Mouse (Mus musculus): ENCODE results near the gene Scn4b. TPM values are rescaled to one million over a fixed set of nuclear protein-coding genes. Genes with fewer than 3 reads are reported as not detected.

Gene Scn4b
- total RNA-seq (2021), result 10 to 100 TPM; 87.0 to 91.4 TPM
- long read RNA-seq, experiment 1, full-length matches to known transcripts, result 3 of 14 reads
- long read RNA-seq, experiment 1, partial matches to known transcripts, result 0 of 14 reads
- long read RNA-seq, experiment 1, other reads (novel, unspliced or antisense), result 11 of 14 reads
- long read RNA-seq, experiment 2, full-length matches to known transcripts, result 2 of 12 reads
- long read RNA-seq, experiment 2, partial matches to known transcripts, result 9 of 12 reads
- long read RNA-seq, experiment 2, other reads (novel, unspliced or antisense), result 1 of 12 reads

DNA sequence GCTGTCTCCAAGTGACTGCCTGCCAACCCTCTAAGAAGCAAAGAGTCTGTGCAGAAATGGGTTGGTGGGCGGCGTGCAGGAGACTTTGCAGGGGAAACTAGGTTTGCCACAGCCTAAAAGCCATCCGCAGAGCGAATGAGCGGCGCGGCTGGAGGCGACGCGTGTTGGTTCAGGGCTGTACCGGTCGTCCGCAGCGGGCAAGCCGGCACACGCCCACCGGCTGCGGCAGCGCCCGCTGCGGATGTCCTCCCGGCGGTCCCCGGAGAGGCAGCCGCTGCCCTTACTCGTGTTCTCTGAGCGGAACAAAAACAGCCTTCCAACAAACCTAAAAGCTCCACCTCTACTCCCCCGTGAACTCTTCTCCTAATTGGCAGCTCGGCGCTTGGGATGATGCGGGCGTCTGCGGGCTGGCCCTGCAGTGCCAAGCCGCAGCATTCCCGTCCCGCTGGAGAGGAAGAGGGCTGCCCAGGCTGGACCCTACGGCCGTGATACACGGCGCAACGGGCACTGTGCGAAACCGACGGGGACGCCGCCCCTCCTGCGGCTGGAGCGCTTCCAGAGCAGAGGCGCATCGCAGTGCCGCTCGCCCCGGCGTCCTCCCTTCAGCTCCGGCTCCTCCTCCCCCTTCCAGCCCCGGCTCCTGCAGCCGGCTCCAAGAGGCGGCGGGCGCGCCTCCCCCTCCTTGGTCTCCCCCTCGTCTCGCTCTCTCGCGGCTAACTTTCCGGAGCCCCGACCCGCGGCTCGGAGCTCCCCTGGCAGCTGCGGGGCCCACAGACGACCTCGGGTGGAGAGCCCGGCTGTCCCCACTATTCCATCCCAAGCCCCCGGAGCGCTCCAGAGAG, at the start of gene Scn4b:
Gene Scn4b (plus strand): TSS at position 205 of the 842 bp plus-strand sequence.
- DNase-seq (ENCODE audit: low spot score in 2 of 2), result peak; percentile 47 to 72

DNA sequence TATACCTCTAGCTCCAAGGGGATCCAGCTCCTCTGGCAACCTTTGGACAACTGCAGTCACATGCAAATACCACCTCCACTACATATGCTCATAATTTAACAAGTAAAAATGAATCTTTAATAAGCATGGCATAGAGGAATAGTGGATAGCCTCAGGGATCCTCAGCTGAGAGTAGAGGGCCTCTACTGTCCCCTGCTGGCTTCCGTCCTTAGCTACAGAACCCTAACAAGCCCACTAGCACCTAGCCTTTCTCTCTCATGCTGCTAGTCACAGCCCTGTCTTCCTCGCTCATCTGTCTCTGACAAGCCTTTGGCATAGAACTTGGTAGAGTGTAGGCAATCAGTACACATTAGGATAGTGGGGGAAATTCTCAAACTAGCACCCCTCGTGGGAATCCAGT, 47.4 kb upstream of the Scn4b start:
- DNase-seq (ENCODE audit: low spot score in 2 of 2), result no peak

DNA sequence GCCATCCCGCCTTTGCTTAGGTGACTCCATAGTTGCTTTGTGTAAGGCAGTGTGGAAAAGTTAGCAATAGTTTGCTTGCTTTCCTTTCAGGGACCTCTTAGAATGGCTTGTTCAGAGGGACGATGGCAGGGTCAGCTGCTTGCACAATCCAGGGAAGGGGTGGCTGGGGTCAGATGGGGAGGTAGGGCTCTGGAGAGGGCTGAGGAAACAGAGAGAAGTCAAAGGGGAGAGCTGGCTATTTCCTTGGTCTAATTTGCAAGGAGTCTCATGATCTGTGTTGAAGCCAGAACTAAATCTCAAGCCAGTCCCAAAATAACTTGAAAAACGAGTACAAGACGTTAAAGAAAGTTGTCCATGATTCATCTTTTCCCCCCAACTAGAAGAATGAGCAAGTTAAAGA, 45.6 kb upstream of the Scn4b start:
- DNase-seq (ENCODE audit: low spot score in 2 of 2), result no peak

DNA sequence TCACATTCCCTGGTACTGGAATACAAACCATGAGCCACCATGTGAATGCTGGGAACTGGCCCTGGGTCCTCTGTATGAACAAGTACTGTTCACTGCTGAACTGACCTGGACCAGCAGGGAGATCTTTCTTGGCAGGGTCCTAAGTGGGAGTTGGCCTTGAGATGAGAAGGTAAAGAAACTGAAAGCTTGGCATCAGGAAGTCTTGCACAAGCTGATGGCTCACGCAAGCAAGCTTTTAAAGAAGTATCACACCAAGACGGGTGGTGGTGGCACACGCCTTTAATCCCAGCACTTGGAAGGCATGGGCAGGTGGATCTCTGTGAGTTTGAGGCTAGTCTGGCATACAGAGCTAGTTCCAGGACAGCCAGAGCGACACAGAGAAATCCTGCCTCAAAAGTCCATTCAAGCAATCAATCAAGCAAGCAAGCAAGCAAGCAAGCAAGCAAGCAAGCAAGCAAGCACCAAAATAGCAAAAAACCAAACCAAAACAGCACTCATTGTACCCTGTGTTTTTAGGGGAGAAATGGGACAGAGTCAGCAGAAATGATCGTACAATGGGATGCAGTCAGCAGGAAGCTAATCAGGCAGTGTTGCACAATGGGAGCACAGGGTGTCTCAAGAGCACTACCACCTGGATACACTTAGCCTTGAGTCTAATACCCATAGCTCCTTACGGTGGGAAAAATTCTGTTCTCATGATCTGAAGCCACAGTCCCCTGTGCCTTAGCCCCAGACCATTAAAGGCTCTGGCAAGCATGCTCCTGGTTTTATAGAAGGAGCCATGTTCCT, 42.9 kb upstream of the Scn4b start:
- DNase-seq (ENCODE audit: low spot score in 2 of 2), result no peak

DNA sequence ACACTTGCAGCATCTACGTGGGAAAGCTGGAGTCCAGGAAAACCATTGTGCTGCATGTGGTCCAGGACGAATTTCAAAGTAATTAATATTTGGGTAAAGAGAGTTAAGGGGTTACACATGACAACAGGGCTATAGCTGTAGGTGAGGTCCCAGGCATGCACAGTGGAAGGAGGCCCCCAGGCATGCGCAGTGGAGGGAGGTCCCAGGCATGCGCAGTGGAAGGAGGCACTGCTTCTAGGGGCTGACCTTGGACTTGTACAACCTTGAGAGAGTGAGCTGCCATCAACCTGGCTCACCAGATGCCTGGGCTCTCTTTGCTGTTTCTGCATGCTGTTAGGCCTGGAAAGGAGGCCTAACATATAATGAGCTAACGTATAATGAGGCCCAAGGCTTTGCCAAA, 40.3 kb upstream of the Scn4b start:
- DNase-seq (ENCODE audit: low spot score in 2 of 2), result no peak

DNA sequence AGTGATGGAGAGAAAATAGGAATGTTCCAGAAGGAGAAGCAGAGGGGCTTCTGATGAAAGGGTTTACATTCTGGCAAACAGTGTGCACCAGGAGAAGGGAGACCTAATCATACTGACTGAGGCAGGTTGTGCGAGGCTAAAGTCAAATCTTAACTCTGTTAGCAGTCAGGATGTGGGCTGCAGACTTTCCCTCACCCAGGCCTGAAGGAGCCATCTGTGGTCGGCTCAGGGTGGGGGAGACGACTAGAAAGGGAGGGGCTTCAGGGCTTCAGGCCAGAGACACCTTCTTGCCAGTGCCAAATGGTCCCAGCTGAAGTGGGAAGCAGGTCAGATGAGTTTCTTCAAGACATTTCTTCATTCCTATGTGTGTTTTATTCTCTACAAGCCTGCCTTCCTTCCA, 39.8 kb upstream of the Scn4b start:
- DNase-seq (ENCODE audit: low spot score in 2 of 2), result no peak

DNA sequence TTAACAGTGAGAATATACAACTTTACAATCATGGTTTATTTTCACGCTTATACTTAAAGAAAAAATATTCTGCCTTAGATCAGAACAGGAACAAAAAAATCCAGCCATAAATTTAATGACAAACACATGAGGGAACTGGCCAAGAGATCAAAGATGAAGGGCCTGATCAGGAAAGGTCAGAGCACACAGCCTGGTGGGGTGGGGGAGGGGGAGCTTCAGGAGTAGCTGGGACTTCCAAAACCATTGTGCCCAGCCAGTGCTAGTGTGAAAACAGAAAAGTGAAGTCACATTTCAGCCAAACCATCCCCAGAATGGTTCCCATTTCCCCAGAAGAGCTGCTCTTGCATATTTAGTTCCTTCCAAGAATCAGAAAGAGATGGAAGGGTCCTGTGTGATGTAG, 35.7 kb upstream of the Scn4b start:
- no peak for DNase-seq (ENCODE audit: low spot score in 2 of 2)

DNA sequence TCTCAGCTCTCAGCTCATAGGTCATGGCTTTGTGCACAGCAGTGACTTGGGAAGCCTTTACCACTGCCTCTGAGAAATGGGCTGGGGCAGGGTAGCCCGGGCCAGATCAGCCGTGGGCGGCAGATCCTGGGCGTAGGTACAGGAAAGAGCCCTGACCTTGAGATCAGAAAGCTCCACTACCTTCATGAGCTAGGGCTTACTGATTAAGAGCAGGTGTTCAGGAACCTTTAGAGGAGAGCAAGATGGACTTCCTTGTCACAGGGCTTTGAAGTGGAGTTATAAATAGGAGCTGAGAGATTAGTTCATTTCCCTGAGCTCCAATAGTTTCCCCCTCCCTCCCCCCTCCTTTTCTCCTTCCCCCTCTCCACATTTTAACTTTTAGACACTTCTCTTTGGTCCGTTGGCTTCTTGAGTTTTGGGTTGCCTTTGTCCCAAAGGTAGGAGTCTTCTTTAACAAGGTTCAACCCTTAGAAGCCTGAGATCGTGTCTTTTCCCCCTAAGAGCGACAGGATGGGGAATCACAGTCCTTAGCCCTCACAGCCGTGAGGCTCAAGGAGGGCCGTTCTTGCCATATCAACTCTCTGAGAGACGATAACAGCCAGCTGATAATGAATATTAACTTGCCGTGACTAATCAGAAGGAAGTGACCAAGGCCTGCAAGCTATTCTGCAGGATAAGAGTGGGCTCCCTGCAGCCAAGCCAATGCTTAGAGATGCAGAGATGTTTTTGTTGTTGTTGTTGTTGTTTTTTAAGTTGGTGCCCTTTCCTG, 34.8 kb upstream of the Scn4b start:
- no peak for DNase-seq (ENCODE audit: low spot score in 2 of 2)

DNA sequence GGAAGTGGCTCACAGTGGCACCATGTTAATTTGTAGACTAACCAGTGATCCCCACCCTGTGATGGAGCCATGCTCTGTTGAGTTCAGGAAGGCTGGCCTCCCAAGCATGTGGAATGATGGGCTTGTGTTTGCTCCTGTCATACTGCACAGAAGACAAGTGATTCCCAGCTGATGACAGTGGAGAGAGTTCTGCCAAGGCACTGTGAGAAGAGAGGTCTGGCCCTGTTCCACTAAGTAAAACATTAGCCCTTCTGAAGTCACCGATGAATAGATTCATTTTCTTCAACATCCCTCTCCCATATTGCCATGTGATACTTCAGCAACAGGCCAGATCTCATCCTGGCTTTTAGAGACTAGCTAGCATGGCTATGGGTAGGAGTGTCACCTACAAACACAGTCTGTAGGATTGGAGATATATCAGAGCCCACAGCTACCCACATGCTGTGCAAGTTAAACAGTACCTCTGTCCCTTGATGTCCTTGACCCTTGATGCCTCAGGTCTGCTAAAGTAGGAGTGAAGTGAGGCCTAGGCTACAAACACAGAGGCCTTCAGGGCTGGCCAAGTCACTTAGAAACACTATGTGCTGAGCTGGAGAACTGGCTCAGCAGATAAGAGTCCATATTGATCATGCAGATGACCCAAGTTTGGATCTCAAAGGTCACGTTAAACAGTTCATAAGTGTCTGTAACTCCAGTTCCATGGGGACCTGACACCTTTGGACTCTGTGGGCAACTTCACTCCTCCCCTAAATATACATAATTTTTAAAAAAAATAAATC, 32.4 kb upstream of the Scn4b start:
- DNase-seq (ENCODE audit: low spot score in 2 of 2), result no peak

DNA sequence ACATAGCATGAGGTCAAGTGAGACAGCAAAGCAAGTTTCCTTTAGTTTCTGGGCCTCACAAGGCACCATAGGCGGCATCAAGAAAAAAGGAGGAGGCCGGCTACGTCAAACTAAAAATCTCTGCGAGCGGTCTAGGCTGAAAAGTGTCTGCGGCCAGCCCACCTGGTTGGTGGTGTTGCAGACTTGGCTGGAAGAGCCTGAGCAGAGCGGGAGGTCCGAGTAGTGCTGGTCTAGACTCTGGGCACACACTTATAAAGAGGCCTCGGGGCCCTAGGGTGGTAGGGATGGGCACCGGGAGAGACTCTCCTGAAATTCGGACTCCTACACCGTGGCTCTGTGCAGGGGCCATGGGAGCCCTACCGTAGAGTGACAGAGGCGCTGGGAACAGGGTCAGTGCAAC, 22.5 kb upstream of the Scn4b start:
- DNase-seq (ENCODE audit: low spot score in 2 of 2), result peak; percentile 77 to 85

DNA sequence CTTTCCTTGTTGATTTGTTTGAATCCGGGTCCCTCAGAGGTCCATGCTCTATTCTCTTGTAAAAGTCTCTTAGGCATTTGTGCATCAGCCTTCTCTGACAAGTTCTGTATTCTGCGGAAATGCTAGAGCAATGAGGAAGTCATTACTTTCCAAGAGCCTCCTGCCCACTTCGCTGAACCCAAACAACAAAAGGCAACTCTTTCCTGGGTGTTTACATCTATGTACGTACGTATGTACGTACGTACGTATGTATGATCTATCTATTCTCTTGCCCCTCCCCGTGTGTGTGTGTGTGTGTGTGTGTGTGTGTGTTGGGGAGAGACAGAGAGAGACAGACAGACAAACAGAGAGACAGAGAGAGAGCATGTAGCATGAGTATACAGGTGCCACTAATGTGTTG, 21.4 kb upstream of the Scn4b start:
- no peak for DNase-seq (ENCODE audit: low spot score in 2 of 2)

DNA sequence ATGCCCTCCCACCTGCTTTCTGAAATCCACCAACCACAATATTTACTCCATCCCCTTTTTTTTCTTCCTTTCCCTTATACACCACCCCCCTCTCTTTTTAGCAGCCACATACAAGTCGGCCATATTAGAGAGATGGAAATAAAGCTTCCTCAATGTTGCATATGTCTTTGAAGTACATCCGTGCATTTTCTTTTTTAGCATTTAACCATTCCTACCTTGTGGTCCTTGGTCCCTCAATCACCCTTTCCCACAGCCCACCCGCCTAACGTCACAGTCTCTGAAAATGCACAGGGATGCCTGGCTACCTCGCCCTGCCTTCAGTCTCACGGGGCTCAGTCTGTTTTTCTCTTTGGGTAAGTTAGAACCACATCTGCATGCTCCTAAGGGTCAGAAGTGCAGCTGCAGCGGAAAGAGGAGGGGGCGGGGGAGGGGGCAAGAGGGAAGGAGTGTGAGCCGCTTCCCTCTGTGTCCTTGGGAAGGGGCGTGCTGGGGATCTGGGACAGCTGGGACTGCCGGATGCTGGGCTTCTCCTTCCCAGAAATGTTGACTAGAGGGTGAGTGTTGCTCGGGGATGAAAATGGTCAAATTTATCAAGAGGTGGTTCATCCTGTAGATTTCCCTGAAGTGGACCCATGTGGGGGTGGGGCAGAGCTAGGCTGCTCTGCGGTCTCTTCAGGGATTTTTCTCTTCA, 20.3 kb upstream of the Scn4b start, which contains the start of gene Scn2b:
Gene Scn2b (plus strand): TSS at position 42 of the 691 bp plus-strand sequence.
- DNase-seq (ENCODE audit: low spot score in 2 of 2), result peak in 1 of 2 experiments; percentile 38

DNA sequence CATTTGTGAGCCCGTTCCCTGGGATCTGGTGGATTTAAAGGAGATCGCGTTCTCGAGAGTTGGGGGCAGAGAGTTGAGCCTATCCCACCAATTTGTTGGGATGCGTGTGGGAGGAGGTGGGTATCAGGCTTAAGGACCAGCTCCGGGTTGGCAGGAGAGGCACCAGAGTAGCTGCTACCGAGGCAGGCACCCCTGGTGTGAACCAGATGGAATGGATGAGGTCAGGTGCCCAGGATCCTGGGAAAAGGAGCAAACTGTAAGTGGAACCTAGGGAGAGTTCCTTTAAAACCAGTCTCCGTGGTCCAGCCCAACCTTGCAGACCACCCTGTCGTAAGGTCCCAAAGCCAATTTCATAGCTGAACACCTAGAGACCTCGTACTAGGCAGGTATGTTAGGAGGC, 19.6 kb upstream of the Scn4b start:
- no peak for DNase-seq (ENCODE audit: low spot score in 2 of 2)

DNA sequence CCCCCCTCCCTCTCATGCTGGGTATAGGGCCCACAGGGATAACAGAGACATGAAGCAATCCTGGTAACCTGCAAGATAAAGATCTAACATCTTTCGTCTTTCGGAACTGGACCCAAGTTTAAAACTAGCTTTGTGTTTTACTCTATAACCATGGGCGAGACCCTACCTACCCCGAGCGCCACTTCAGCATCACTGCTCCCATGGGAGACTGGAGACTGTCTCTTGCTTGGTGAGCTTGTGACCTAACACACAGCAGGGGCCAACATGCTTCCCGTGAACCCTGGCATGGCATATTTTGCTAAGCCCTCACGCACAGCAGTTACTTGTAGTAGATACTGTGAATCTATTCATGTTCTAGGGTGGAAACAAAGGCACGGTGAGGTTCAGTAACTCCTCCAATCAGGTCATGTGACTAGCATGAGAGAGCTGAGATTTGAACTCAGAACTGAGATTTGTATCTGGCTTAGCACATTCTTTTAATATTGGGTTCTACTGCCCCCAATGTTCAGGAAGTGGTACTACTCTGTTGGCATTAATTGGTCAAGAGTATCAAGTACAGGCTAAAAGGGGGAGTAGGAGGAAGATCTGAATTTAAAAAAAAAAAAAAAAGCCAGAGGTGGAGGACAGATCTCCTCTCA, 18.8 kb upstream of the Scn4b start:
- no peak for DNase-seq (ENCODE audit: low spot score in 2 of 2)

DNA sequence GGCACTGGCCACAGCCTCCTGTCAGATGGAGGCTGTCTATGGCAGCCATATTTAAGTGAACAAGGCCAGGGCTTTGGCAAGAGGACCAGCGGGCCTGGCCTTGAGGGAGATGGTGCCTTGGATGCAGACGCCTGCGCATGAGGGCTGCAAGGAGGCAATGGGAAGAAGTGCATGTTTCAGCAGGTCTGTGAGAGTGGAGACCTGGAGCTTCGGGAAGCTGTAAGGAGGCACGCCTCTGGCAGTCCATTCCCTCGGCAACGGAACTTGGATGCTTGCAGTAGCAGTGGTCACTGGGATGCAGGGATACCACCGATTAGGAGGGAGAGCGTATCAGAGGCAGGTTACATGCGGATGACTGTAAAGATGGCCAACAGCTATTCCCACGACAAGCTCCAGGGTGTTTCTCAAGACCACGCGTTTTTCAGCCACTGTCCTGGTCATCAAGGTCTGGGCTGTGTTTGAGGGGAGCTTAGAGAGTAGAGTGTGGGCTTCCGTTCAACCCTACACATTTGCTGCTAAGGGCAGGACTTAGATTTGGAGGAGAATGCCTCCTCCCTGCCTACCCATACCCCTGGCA, 18.2 kb upstream of the Scn4b start:
- no peak for DNase-seq (ENCODE audit: low spot score in 2 of 2)

DNA sequence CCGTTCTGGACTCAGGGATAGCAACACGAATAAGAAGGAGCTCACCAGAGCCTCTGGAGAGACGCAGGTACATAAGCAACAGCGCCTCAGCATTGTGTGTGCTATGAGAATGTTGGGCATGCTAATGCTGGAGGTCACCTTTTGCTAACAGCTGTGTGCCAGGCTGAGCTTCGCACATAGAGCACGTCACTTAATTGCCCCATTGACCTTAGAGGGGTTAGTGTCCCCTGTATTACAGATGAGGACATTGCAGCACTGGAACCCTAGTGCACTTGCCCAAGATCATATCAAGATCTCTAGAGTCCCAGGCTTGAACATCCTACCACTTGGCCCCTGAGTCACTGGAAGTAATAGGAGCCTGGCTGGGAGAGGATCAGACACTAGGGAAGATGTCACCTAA, 17.6 kb upstream of the Scn4b start:
- DNase-seq (ENCODE audit: low spot score in 2 of 2), result no peak

DNA sequence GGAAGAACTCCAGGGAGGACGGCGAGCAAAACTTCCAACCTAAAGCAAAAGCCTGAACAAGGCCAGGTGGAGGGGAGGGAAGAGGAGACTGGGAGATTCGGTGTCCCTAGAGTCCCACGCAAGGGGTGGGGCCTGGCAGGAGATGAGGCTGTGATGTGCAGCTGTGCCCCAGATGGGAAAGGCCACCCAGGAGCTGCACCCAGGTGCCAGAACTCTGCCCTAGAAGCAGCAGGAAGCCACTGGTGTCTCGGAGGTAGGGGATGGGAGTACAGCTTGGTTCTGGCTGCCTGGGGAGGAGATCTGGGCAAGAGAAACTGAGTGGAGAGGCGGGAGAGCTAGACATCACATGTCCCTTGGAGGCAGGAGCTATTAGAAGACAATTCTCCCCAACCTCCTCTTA, 17.2 kb upstream of the Scn4b start:
- DNase-seq (ENCODE audit: low spot score in 2 of 2), result peak in 1 of 2 experiments; percentile 36

DNA sequence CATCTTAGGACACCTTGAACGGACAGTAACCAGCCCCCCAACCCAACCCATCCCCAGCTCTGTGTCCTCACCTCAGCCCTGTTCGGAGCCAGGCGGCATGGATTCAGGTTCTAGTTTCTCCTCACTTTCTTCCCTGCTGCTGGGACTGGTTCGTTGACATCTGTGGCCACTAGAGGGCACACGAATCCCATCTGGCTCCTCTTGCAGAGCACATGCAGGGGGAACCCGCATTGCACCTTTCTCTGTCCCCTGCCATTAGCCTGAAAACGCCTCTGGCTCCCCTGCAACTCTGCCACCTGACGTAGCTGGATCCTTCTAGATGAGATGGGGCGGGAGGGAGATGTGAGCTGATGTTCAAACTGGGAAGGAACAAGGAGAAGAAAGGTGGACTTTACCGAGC, 16.4 kb upstream of the Scn4b start:
- peak; percentile 81 to 83 for DNase-seq (ENCODE audit: low spot score in 2 of 2)

Measured in left cerebral cortex, adult 18-20 months (tissue).